Mouse (Mus musculus): Measurements from ENCODE around the gene Mansc4. TPM values are rescaled to one million over a fixed set of nuclear protein-coding genes. Genes with fewer than 3 reads are reported as not detected.

Mansc4 gene
- polyA plus RNA-seq, 1 experiment, result 0.10 TPM

DNA sequence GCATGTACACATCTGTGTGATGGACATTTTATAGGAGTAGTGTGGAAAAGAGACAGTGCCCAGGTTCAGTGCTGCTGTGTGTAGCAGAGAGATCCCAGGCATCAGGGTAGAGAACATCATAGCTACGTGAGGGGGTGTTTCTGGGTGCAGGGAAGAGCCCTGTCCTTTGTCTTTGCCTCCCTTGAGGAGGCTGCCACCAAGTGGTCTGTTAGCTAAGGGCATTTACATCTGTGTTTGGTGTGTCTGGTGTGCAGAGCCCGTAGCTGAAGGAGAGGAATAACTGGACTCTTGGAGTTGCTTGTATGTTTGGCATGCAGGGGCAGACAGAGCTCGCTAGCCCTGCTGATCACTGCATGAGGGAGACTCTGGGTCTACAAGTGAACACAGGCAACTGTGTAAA is 15.5 kb upstream of the Mansc4 start:
- Histone ChIP-seq H3K27me3 (ENCODE audit: control insufficient read depth, insufficient read depth, insufficient read length) (no peaks in the 10 kb centered on the region), H3ac (ENCODE audit: control insufficient read depth, insufficient read length) (no peak overlapping the region), H3K36me3 (ENCODE audit: control insufficient read depth, insufficient read depth) (peaks cover 4% of the 10 kb centered on the region), H3K79me2 (ENCODE audit: control insufficient read depth, insufficient read depth) (no peaks in the 10 kb centered on the region), H3K4me3 (no peak overlapping the region), H3K4me2 (ENCODE audit: low read depth) (no peak overlapping the region)
- TF ChIP-seq SRF (IDR thresholded peaks at IDR 0.05; ENCODE audit: control insufficient read depth, insufficient read length, low read depth), result no peak
- no peak for TF ChIP-seq POLR2A (IDR thresholded peaks at IDR 0.05; ENCODE audit: insufficient read length, low read depth)
- no peak for TF ChIP-seq E2F4 (IDR thresholded peaks at IDR 0.05; ENCODE audit: insufficient read depth)
- no peak for TF ChIP-seq TCF3 (IDR thresholded peaks at IDR 0.05; ENCODE audit: insufficient read length, low read depth)
- no peak for TF ChIP-seq MAX (IDR thresholded peaks at IDR 0.05; ENCODE audit: low read depth)
- no peak for TF ChIP-seq REST (IDR thresholded peaks at IDR 0.05; ENCODE audit: insufficient read depth, insufficient read length)
- no peak for TF ChIP-seq POLR2AphosphoS2 (IDR thresholded peaks at IDR 0.05; ENCODE audit: insufficient read length, low read depth)
- TF ChIP-seq MYOG (IDR thresholded peaks at IDR 0.05; ENCODE audit: control insufficient read depth in 1 of 3, insufficient read depth in 1 of 3, insufficient read length in 2 of 3, low read depth in 2 of 3), result no peak
- no peak for TF ChIP-seq USF1 (IDR thresholded peaks at IDR 0.05; ENCODE audit: low read depth)
- TF ChIP-seq CEBPB (IDR thresholded peaks at IDR 0.05; ENCODE audit: insufficient read depth, poor library complexity, severe bottlenecking), result no peak
- TF ChIP-seq TCF12 (IDR thresholded peaks at IDR 0.05; ENCODE audit: insufficient read depth, poor library complexity, severe bottlenecking), result no peak
- no peak for TF ChIP-seq MYOD1 (IDR thresholded peaks at IDR 0.05; ENCODE audit: control insufficient read depth in 1 of 3, insufficient read length in 2 of 3, low read depth in 2 of 3)

DNA sequence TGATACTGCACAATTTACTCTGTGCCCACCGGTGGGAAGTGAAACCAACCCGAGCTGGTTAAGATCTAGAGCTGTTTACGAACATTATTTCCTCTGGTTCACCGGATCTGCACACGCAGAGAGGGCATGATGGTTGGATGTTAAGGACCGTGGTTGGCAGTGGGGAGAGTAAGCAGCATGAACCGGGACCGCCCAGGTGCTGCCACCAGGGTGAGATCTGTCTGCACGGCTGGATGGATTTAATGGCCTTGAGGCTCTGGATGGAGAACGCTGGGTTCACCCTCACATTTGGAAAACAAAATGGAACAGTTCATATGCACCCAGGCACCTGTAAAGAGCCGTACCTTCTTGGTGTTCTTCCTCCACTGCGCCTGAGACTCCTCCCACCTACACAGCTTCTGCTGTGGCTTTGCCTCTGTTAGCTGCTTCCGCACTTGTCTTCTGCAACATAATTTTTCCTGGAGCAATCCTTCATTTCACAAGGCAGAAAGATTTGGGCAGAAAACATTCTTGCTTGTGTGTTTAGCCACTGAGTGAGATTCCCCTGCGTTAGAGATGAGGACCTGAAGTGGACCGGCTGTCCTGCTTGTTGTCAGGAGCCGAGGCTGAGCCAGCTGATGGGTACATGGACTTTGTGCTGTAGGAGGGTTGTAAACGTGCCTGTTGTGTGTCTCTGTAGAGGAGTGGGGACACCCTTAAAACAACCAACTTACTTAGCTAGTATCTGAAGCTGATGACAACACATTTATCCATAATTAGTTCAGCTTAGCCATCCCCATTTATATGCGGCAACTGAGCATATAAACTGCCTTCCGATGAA is 12.8 kb upstream of the Mansc4 start:
- Histone ChIP-seq H3K36me3 (ENCODE audit: control insufficient read depth, insufficient read depth) (peaks cover 3% of the 10 kb centered on the region), H3K79me2 (ENCODE audit: control insufficient read depth, insufficient read depth) (peaks cover 4% of the 10 kb centered on the region), H3K27me3 (ENCODE audit: control insufficient read depth, insufficient read depth, insufficient read length) (no peaks in the 10 kb centered on the region), H3ac (ENCODE audit: control insufficient read depth, insufficient read length) (no peak overlapping the region), H3K4me2 (ENCODE audit: low read depth) (no peak overlapping the region), H3K4me3 (no peak overlapping the region)
- TF ChIP-seq TCF12 (IDR thresholded peaks at IDR 0.05; ENCODE audit: insufficient read depth, poor library complexity, severe bottlenecking) (no peak), E2F4 (IDR thresholded peaks at IDR 0.05; ENCODE audit: insufficient read depth) (no peak), SRF (IDR thresholded peaks at IDR 0.05; ENCODE audit: control insufficient read depth, insufficient read length, low read depth) (no peak), USF1 (IDR thresholded peaks at IDR 0.05; ENCODE audit: low read depth) (no peak), POLR2A (IDR thresholded peaks at IDR 0.05; ENCODE audit: insufficient read length, low read depth) (no peak)

- Histone ChIP-seq H3K4me2 (ENCODE audit: low read depth) (no peak overlapping the region), H3K79me2 (ENCODE audit: control insufficient read depth, insufficient read depth) (peaks cover 18% of the 10 kb centered on the region), H3K4me3 (no peak overlapping the region), H3K27me3 (ENCODE audit: control insufficient read depth, insufficient read depth, insufficient read length) (no peaks in the 10 kb centered on the region), H3ac (ENCODE audit: control insufficient read depth, insufficient read length) (no peak overlapping the region), H3K36me3 (ENCODE audit: control insufficient read depth, insufficient read depth) (peaks cover 4% of the 10 kb centered on the region)
- TF ChIP-seq REST (IDR thresholded peaks at IDR 0.05; ENCODE audit: insufficient read depth, insufficient read length), result no peak
- no peak for TF ChIP-seq POLR2AphosphoS2 (IDR thresholded peaks at IDR 0.05; ENCODE audit: insufficient read length, low read depth)
- TF ChIP-seq TCF3 (IDR thresholded peaks at IDR 0.05; ENCODE audit: insufficient read length, low read depth), result no peak
- TF ChIP-seq SRF (IDR thresholded peaks at IDR 0.05; ENCODE audit: control insufficient read depth, insufficient read length, low read depth), result no peak
- TF ChIP-seq MYOD1 (IDR thresholded peaks at IDR 0.05; ENCODE audit: control insufficient read depth in 1 of 3, insufficient read length in 2 of 3, low read depth in 2 of 3), result no peak
- no peak for TF ChIP-seq MYOG (IDR thresholded peaks at IDR 0.05; ENCODE audit: control insufficient read depth in 1 of 3, insufficient read depth in 1 of 3, insufficient read length in 2 of 3, low read depth in 2 of 3)
- no peak for TF ChIP-seq TCF12 (IDR thresholded peaks at IDR 0.05; ENCODE audit: insufficient read depth, poor library complexity, severe bottlenecking)
- TF ChIP-seq MAX (IDR thresholded peaks at IDR 0.05; ENCODE audit: low read depth), result no peak
These were observed 10.6 kb upstream of the Mansc4 start for GRCm38 (mm10) chr6:147097346-147097929.

DNA sequence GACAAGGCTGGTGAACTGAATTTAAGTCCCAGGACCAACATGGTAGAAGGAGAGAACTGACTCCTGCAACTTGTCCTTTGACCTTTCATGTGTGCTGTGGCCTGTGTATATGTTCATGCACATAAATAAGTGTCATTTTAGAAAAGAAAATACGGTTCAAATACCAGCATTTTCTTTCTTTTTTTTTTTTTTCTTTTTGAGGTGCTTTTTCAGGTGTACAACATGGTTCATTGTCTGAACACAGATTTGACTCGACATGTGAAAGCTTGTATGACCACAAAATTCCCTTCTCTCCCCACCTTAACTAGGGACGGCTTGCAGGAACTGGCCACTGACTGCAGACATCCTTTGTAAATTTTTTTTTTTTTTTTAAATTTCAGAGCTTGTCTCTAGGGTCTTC is 10.1 kb upstream of the Mansc4 start:
- Histone ChIP-seq H3K4me2 (ENCODE audit: low read depth) (no peak overlapping the region), H3K36me3 (ENCODE audit: control insufficient read depth, insufficient read depth) (peaks cover 4% of the 10 kb centered on the region), H3K79me2 (ENCODE audit: control insufficient read depth, insufficient read depth) (peaks cover 23% of the 10 kb centered on the region), H3K4me3 (no peak overlapping the region), H3K27me3 (ENCODE audit: control insufficient read depth, insufficient read depth, insufficient read length) (no peaks in the 10 kb centered on the region), H3ac (ENCODE audit: control insufficient read depth, insufficient read length) (no peak overlapping the region)
- no peak for TF ChIP-seq SRF (IDR thresholded peaks at IDR 0.05; ENCODE audit: control insufficient read depth, insufficient read length, low read depth)
- TF ChIP-seq REST (IDR thresholded peaks at IDR 0.05; ENCODE audit: insufficient read depth, insufficient read length), result no peak
- TF ChIP-seq USF1 (IDR thresholded peaks at IDR 0.05; ENCODE audit: low read depth), result no peak
- TF ChIP-seq MAX (IDR thresholded peaks at IDR 0.05; ENCODE audit: low read depth), result no peak
- TF ChIP-seq TCF3 (IDR thresholded peaks at IDR 0.05; ENCODE audit: insufficient read length, low read depth), result no peak
- TF ChIP-seq POLR2AphosphoS2 (IDR thresholded peaks at IDR 0.05; ENCODE audit: insufficient read length, low read depth), result no peak
- no peak for TF ChIP-seq E2F4 (IDR thresholded peaks at IDR 0.05; ENCODE audit: insufficient read depth)
- TF ChIP-seq MYOG (IDR thresholded peaks at IDR 0.05; ENCODE audit: control insufficient read depth in 1 of 3, insufficient read depth in 1 of 3, insufficient read length in 2 of 3, low read depth in 2 of 3), result no peak
- no peak for TF ChIP-seq POLR2A (IDR thresholded peaks at IDR 0.05; ENCODE audit: insufficient read length, low read depth)
- TF ChIP-seq TCF12 (IDR thresholded peaks at IDR 0.05; ENCODE audit: insufficient read depth, poor library complexity, severe bottlenecking), result no peak
- no peak for TF ChIP-seq MYOD1 (IDR thresholded peaks at IDR 0.05; ENCODE audit: control insufficient read depth in 1 of 3, insufficient read length in 2 of 3, low read depth in 2 of 3)
- TF ChIP-seq CEBPB (IDR thresholded peaks at IDR 0.05; ENCODE audit: insufficient read depth, poor library complexity, severe bottlenecking), result no peak

All from myocyte (in vitro differentiated cells).